30 mouse cellular contexts compared by ENCODE assay signal in the genomic region with DNA sequence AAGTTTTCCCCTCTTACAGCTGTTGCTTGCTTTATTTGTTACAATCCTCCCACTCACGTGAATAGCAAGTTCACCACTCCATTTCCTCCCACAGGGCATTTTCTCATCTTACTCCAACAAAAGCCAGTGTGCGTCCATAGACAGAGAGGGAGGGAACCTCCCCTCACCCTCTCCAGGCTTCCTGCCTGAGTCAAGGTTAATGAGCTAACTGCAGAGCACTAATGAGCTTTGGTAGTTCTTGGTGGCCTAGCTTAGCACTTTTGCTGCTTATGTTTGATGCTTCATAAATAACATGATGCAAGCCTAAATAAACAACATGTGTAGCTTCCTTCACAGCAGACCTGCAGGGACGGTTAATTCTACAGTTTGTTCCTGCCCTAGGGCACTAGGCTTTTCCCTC.
DNase-seq lines count a peak whose midpoint lies in the region; ATAC-seq and TF ChIP-seq lines count a peak whose summit lies in the region.
"Had no signal": no experiment of that assay in that cellular context is flagged by ENCODE, and none has a peak within 500 bp of the region (broad histone marks: within the 10 kb centered on the region; RNA-seq: fewer than 3 reads in every experiment).

No protein-coding gene starts in this region.

- H3K9ac ChIP-seq in kidney, embryonic 16.5 days (replicated peaks; ENCODE audit: low read length) = no peak overlapping the region
- H3K9ac ChIP-seq in limb, embryonic 13.5 days = no peak overlapping the region
- no peak overlapping the region for H3K9ac ChIP-seq in lung, postnatal 0 days (replicated peaks; ENCODE audit: low read depth)
- H3K9ac ChIP-seq: forebrain, embryonic 15.5 days; heart, embryonic 13.5 days; hindbrain, embryonic 14.5 days; intestine, embryonic 15.5 days; liver, embryonic 12.5 days; midbrain, embryonic 12.5 days; neural tube, embryonic 12.5 days had no signal

- WGBS in kidney, adult 2 months = 27% methylated on average over 3 of the region's 3 CpGs
- 9% methylated on average over 3 of the region's 3 CpGs for WGBS in kidney, embryonic 16.5 days
- WGBS in limb, embryonic 13.5 days = 18% methylated on average over 3 of the region's 3 CpGs
- WGBS in lung, postnatal 0 days = 38% methylated on average over 3 of the region's 3 CpGs

- no peaks in the 10 kb centered on the region for H3K36me3 ChIP-seq in kidney, adult 2 months (ENCODE audit: control insufficient read depth, insufficient read depth, low read length)
- no peaks in the 10 kb centered on the region for H3K36me3 ChIP-seq in kidney, embryonic 16.5 days (ENCODE audit: insufficient read depth, low read length)
- no peaks in the 10 kb centered on the region for H3K36me3 ChIP-seq in limb, embryonic 13.5 days
- no peaks in the 10 kb centered on the region for H3K36me3 ChIP-seq in lung, postnatal 0 days (ENCODE audit: insufficient read depth, low read length)
- H3K36me3 ChIP-seq: forebrain, embryonic 15.5 days; G1E; heart, embryonic 13.5 days; intestine, embryonic 15.5 days; liver, embryonic 12.5 days; midbrain, embryonic 12.5 days; neural tube, embryonic 12.5 days had no signal

- TF ChIP-seq CTCF in kidney, adult 2 months (conservative IDR thresholded peaks at IDR 0.05; ENCODE audit: insufficient read depth, insufficient read length, low read depth, low read length) = no peak
- TF ChIP-seq CTCF in brain, embryonic 14.5 days (IDR thresholded peaks at IDR 0.05; ENCODE audit: borderline replicate concordance, extremely low read depth, insufficient read depth, insufficient read length) = no peak
- no peak for TF ChIP-seq CTCF in lung, postnatal 0 days (IDR thresholded peaks at IDR 0.05)

- DNase-seq in kidney, adult 2 months = peak; percentile 19
- DNase-seq in kidney, adult 9 months = no peak
- peak; percentile 9 for DNase-seq in brain, embryonic 14.5 days (ENCODE audit: low read depth)
- DNase-seq in lung, postnatal 0 days (ENCODE audit: low spot score) = no peak
- no peak for DNase-seq in left cerebral cortex, adult 11 months (ENCODE audit: low spot score)
- DNase-seq: adrenal gland, postnatal 36 days; B cell, adult 2 months; cerebellum, adult 11-12 months; cerebellum, postnatal 14 days; gastrocnemius, postnatal 25 days; heart, adult 2 months; heart, postnatal 14 days; left cerebral cortex, postnatal 4 days; lung, adult 18-20 months; lung, postnatal 14 days; right cerebral cortex, adult 18-20 months; right cerebral cortex, postnatal 4 days; thymus, postnatal 25 days had no signal

- H3K27me3 ChIP-seq in kidney, adult 2 months (replicated peaks; ENCODE audit: control insufficient read depth, insufficient read depth, low read length) = no peaks in the 10 kb centered on the region
- no peaks in the 10 kb centered on the region for H3K27me3 ChIP-seq in kidney, embryonic 16.5 days (ENCODE audit: insufficient read depth, low read length)
- no peaks in the 10 kb centered on the region for H3K27me3 ChIP-seq in limb, embryonic 13.5 days
- no peaks in the 10 kb centered on the region for H3K27me3 ChIP-seq in lung, postnatal 0 days (replicated peaks; ENCODE audit: insufficient read depth, low read length)
- H3K27me3 ChIP-seq: CH12.LX; forebrain, embryonic 15.5 days; heart, embryonic 13.5 days; intestine, embryonic 15.5 days; liver, embryonic 12.5 days; midbrain, embryonic 12.5 days; neural tube, embryonic 12.5 days had no signal

- no peak overlapping the region for H3K4me3 ChIP-seq in kidney, adult 2 months (ENCODE audit: insufficient read depth, low read depth, low read length)
- H3K4me3 ChIP-seq in kidney, embryonic 16.5 days (ENCODE audit: low read length) = no peak overlapping the region
- H3K4me3 ChIP-seq in limb, embryonic 13.5 days = no peak overlapping the region
- H3K4me3 ChIP-seq in lung, postnatal 0 days (ENCODE audit: low read depth, low read length) = no peak overlapping the region
- H3K4me3 ChIP-seq: forebrain, embryonic 15.5 days; heart, adult 2 months; heart, embryonic 13.5 days; intestine, embryonic 15.5 days; liver, embryonic 12.5 days; midbrain, embryonic 12.5 days; neural tube, embryonic 12.5 days had no signal

- no peak for TF ChIP-seq POLR2A in kidney, adult 2 months (IDR thresholded peaks at IDR 0.05; ENCODE audit: low read depth, low read length)
- TF ChIP-seq POLR2A in brain, embryonic 14.5 days (IDR thresholded peaks at IDR 0.05; ENCODE audit: borderline replicate concordance, extremely low read depth, insufficient read depth, insufficient read length, poor library complexity, severe bottlenecking) = no peak

- peak; percentile 49; the same call in 1 of the 2 replicates for ATAC-seq in kidney, embryonic 16.5 days (ENCODE audit: low FRiP score, low TSS enrichment)
- ATAC-seq in limb, embryonic 13.5 days (ENCODE audit: low FRiP score, low read depth) = 0 out of 2 replicates have a peak, but pooled peaks have one; percentile 32
- no peak for ATAC-seq in lung, postnatal 0 days
- ATAC-seq: forebrain, embryonic 15.5 days; intestine, embryonic 15.5 days; liver, embryonic 12.5 days; Patski had no signal

- H3K4me2 ChIP-seq in kidney, embryonic 16.5 days (replicated peaks; ENCODE audit: low read depth, low read length) = no peak overlapping the region
- H3K4me2 ChIP-seq in limb, embryonic 13.5 days (replicated peaks) = no peak overlapping the region
- H3K4me2 ChIP-seq in lung, postnatal 0 days (replicated peaks; ENCODE audit: low read depth, low read length) = no peak overlapping the region
- H3K4me2 ChIP-seq: forebrain, embryonic 15.5 days; heart, embryonic 13.5 days; hindbrain, embryonic 14.5 days; intestine, embryonic 15.5 days; liver, embryonic 12.5 days; midbrain, embryonic 12.5 days; neural tube, embryonic 12.5 days had no signal

- H3K27ac ChIP-seq in kidney, adult 2 months (ENCODE audit: insufficient read depth, low read depth, low read length) = no peak overlapping the region
- peak overlapping the region; percentile 29; the same call in 1 of the 2 replicates for H3K27ac ChIP-seq in kidney, embryonic 16.5 days (ENCODE audit: low read length)
- H3K27ac ChIP-seq in limb, embryonic 13.5 days = no peak overlapping the region
- no peak overlapping the region for H3K27ac ChIP-seq in lung, postnatal 0 days (ENCODE audit: low read length)
- H3K27ac ChIP-seq: forebrain, embryonic 15.5 days; heart, adult 2 months; heart, embryonic 13.5 days; hindbrain, embryonic 14.5 days; intestine, embryonic 15.5 days; liver, embryonic 12.5 days; midbrain, embryonic 12.5 days; neural tube, embryonic 12.5 days had no signal

- no peaks in the 10 kb centered on the region for H3K4me1 ChIP-seq in kidney, adult 2 months (ENCODE audit: control insufficient read depth, insufficient read depth, low read length)
- H3K4me1 ChIP-seq in kidney, embryonic 16.5 days (ENCODE audit: insufficient read depth, low read length) = 0 out of 2 replicates have a peak, but pooled peaks cover 6% of the 10 kb centered on the region
- peaks cover 21% of the 10 kb centered on the region for H3K4me1 ChIP-seq in limb, embryonic 13.5 days
- no peaks in the 10 kb centered on the region for H3K4me1 ChIP-seq in lung, postnatal 0 days (ENCODE audit: insufficient read depth, low read depth, low read length)
- H3K4me1 ChIP-seq: forebrain, embryonic 15.5 days; heart, embryonic 13.5 days; intestine, embryonic 15.5 days; liver, embryonic 12.5 days; midbrain, embryonic 12.5 days; neural tube, embryonic 12.5 days had no signal

- TF ChIP-seq EP300 in lung, postnatal 0 days (IDR thresholded peaks at IDR 0.05) = no peak

- H3K9me3 ChIP-seq in kidney, embryonic 16.5 days (ENCODE audit: low read length) = no peaks in the 10 kb centered on the region
- H3K9me3 ChIP-seq in limb, embryonic 13.5 days = no peaks in the 10 kb centered on the region
- no peaks in the 10 kb centered on the region for H3K9me3 ChIP-seq in lung, postnatal 0 days (ENCODE audit: low read length)
- H3K9me3 ChIP-seq: forebrain, embryonic 15.5 days; G1E; heart, embryonic 13.5 days; intestine, embryonic 15.5 days; liver, embryonic 12.5 days; midbrain, embryonic 12.5 days; neural tube, embryonic 12.5 days had no signal

Comparison
In these comparisons a context has a peak if more than half of its experiments do, and no peak if none do; other contexts are left out.
1. DNase-seq: peak in kidney, adult 2 months (single experiment) and brain, embryonic 14.5 days (single experiment); none in kidney, adult 9 months (single experiment), lung, postnatal 0 days (single experiment) and left cerebral cortex, adult 11 months (single experiment).